Mouse (Mus musculus) embryonic facial prominence, embryonic 11.5 days (tissue): Measurements from ENCODE around the gene Luc7l3. TPM values are rescaled to one million over a fixed set of nuclear protein-coding genes. Genes with fewer than 3 reads are reported as not detected.
A peak's percentile ranks its signal among the peaks of the same experiment; 100 is the strongest.

Experiments
- ATAC-seq: fragments of 200-750 bp; cut with Nextera tagmentation; replicated peaks from 2 replicates; pipeline ENCODE4 v1.8.0; 2017; ENCODE audit warnings: low read depth; ENCODE audit not compliant: insufficient number of reproducible peaks, low FRiP score, low TSS enrichment
- DNase-seq: peaks from one replicate; pipeline ENCODE4 v3.0.0-alpha.2; 2015; ENCODE audit warnings: low spot score
- H3K27ac ChIP-seq: fragments of 300-500 bp; sonication (generic); replicated peaks from 2 replicates; pipeline ENCODE4 v1.5.1; 2014; ENCODE audit warnings: mild to moderate bottlenecking, low read depth, low read length, control low read depth
- H3K27me3 ChIP-seq: fragments of 300-500 bp; sonication (generic); 2 replicates; pipeline ENCODE4 v1.6.1; 2014; ENCODE audit warnings: mild to moderate bottlenecking, low read length, moderate library complexity, mixed read lengths; ENCODE audit not compliant: control insufficient read depth, insufficient read depth
- H3K36me3 ChIP-seq: fragments of 300-500 bp; sonication (generic); replicated peaks from 2 replicates; pipeline ENCODE4 v1.6.1; 2014; ENCODE audit warnings: low read depth, mild to moderate bottlenecking, low read length, moderate library complexity, mixed read lengths; ENCODE audit not compliant: control insufficient read depth, insufficient read depth
- H3K4me1 ChIP-seq: fragments of 300-500 bp; sonication (generic); 2 replicates; pipeline ENCODE4 v1.6.1; 2014; ENCODE audit warnings: low read length, mixed read lengths; ENCODE audit not compliant: control insufficient read depth, insufficient read depth
- H3K4me2 ChIP-seq: fragments of 300-500 bp; sonication (generic); 2 replicates; pipeline ENCODE4 v1.6.1; 2014; ENCODE audit warnings: low read depth, mild to moderate bottlenecking, control low read depth, low read length, moderate library complexity
- H3K4me3 ChIP-seq: fragments of 300-500 bp; sonication (generic); 2 replicates; pipeline ENCODE4 v1.5.1; 2014; ENCODE audit warnings: low read depth, low read length, control low read depth
- H3K9ac ChIP-seq: fragments of 300-500 bp; sonication (generic); replicated peaks from 2 replicates; pipeline ENCODE4 v1.6.1; 2014; ENCODE audit warnings: mild to moderate bottlenecking, control low read depth, low read length
- H3K9me3 ChIP-seq: fragments of 300-500 bp; sonication (generic); replicated peaks from 2 replicates; pipeline ENCODE4 v1.6.1; 2016; ENCODE audit warnings: mild to moderate bottlenecking, low read length, inconsistent platforms, mixed read lengths; ENCODE audit not compliant: control insufficient read depth
- WGBS: fragments of 180-500 bp; shearing (Covaris S2); extraction: QIAGEN DNeasy Blood & Tissue Kit; methylation state at CpG from one replicate; pipeline ENCODE4 v1.1.7; 2014; 5-methylcytosine and 5-hydroxymethylcytosine counted together
- polyA plus RNA-seq: library from polyadenylated mRNA; unstranded; fragments of >200 nt; fragmentation: Nextera tagmentation; extraction: Ambion mirVana; gene quantifications from 2 replicates; pipeline ENCODE4 v1.2.1, GENCODE M21; 2014

Gene Luc7l3
- polyA plus RNA-seq, 1 experiment from 2014 or later = 126 TPM

- DNase-seq (no peak), ATAC-seq (no peak)
- WGBS = 69% methylated on average over 5 of the region's 5 CpGs
Measured at GRCm38 (mm10) chr11:94282291-94282690, 39.5 kb downstream of the Luc7l3 start.

GRCm38 (mm10) chr11:94281199-94282181 is 40.3 kb downstream of the Luc7l3 start, which contains the start of gene Gm21885:
Gene Gm21885, plus strand, starts transcription at chr11:94281873.
- DNase-seq (no peak), ATAC-seq (no peak)
- no peaks in the 10 kb centered on the region for H3K27me3 ChIP-seq
- no peak within 1 kb of the TSS for H3K27ac ChIP-seq
- no peaks in the 10 kb centered on the region for H3K4me1 ChIP-seq
- H3K9ac ChIP-seq = no peak within 1 kb of the TSS
- H3K4me2 ChIP-seq = no peak within 1 kb of the TSS
- 85% methylated on average over 11 of the region's 11 CpGs for WGBS
- H3K36me3 ChIP-seq = no peaks in the 10 kb centered on the region
- no peak within 1 kb of the TSS for H3K4me3 ChIP-seq
- H3K9me3 ChIP-seq = no peaks in the 10 kb centered on the region

More at GRCm38 (mm10) chr11:94282291-94282690, 39.5 kb downstream of the Luc7l3 start:
- no peaks in the 10 kb centered on the region; the same call in 1 of the 2 replicates for H3K36me3 ChIP-seq
- no peak overlapping the region for H3K4me2 ChIP-seq
- no peak overlapping the region for H3K4me3 ChIP-seq
- H3K27ac ChIP-seq = no peak overlapping the region
- H3K4me1 ChIP-seq = no peaks in the 10 kb centered on the region
- no peaks in the 10 kb centered on the region for H3K27me3 ChIP-seq
- H3K9ac ChIP-seq = no peak overlapping the region
- H3K9me3 ChIP-seq = no peaks in the 10 kb centered on the region

- Histone ChIP-seq H3K27ac (no peak overlapping the region), H3K4me2 (peak overlapping the region; percentile 29), H3K9me3 (no peaks in the 10 kb centered on the region), H3K4me1 (no peaks in the 10 kb centered on the region), H3K27me3 (no peaks in the 10 kb centered on the region), H3K36me3 (no peaks in the 10 kb centered on the region), H3K4me3 (0 out of 2 replicates have a peak overlapping the region, but pooled peaks have one; percentile 1), H3K9ac (peak overlapping the region; percentile 39)
- DNase-seq = peak; percentile 96
- ATAC-seq = peak; percentile 69
- 8% methylated on average over 20 of the region's 20 CpGs for WGBS
Measured at GRCm38 (mm10) chr11:94276869-94277337, 44.9 kb downstream of the Luc7l3 start.

- H3K27me3 ChIP-seq = no peaks in the 10 kb centered on the region
- no peak overlapping the region for H3K4me3 ChIP-seq
- WGBS = 94% methylated on average over 2 of the region's 2 CpGs
- no peak overlapping the region for H3K9ac ChIP-seq
- H3K4me2 ChIP-seq = no peak overlapping the region
- H3K27ac ChIP-seq = no peak overlapping the region
- H3K36me3 ChIP-seq = no peaks in the 10 kb centered on the region
- no peaks in the 10 kb centered on the region for H3K4me1 ChIP-seq
- DNase-seq (no peak), ATAC-seq (no peak)
- no peaks in the 10 kb centered on the region for H3K9me3 ChIP-seq
Measured at GRCm38 (mm10) chr11:94275686-94276085, 46.1 kb downstream of the Luc7l3 start.

DNA sequence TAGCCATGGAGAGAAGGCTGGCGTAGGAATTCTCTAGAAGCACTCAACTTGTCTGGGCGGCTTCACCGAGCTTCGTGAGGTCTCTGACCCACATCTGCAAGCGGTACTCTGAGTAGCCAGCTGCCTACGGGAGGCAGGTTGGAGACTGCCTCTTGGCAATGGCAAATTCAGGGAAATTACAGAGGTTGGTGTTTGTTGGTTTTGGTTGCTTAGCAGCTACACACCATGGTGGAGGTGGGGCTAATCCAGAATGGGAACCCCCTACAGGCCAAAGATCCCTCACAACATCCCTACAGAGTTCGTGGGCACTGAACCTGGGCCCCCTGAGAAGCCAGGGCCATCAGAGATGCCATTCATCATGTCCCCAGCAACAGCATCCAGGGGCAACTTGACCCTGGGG is 46.6 kb downstream of the Luc7l3 start:
- 81% methylated on average over 7 of the region's 7 CpGs for WGBS
- DNase-seq = no peak
- no peaks in the 10 kb centered on the region for H3K4me1 ChIP-seq
- H3K9me3 ChIP-seq = no peaks in the 10 kb centered on the region
- H3K36me3 ChIP-seq = no peaks in the 10 kb centered on the region
- no peak overlapping the region for H3K4me2 ChIP-seq
- no peak overlapping the region for H3K9ac ChIP-seq
- no peak overlapping the region for H3K4me3 ChIP-seq
- ATAC-seq = no peak
- H3K27me3 ChIP-seq = no peaks in the 10 kb centered on the region
- no peak overlapping the region for H3K27ac ChIP-seq

- no peak overlapping the region for H3K4me3 ChIP-seq
- no peaks in the 10 kb centered on the region for H3K4me1 ChIP-seq
- no peak for ATAC-seq
- H3K4me2 ChIP-seq = no peak overlapping the region
- 88% methylated on average over 10 of the region's 10 CpGs for WGBS
- no peaks in the 10 kb centered on the region for H3K9me3 ChIP-seq
- no peak overlapping the region for H3K27ac ChIP-seq
- no peak overlapping the region for H3K9ac ChIP-seq
- H3K27me3 ChIP-seq = no peaks in the 10 kb centered on the region
- no peak for DNase-seq
- no peaks in the 10 kb centered on the region for H3K36me3 ChIP-seq
Measured at GRCm38 (mm10) chr11:94274206-94274867, 47.5 kb downstream of the Luc7l3 start.

GRCm38 (mm10) chr11:94272960-94273927 is 48.5 kb downstream of the Luc7l3 start:
- Histone ChIP-seq H3K4me3 (no peak overlapping the region), H3K36me3 (no peaks in the 10 kb centered on the region), H3K27me3 (no peaks in the 10 kb centered on the region), H3K9me3 (no peaks in the 10 kb centered on the region), H3K9ac (no peak overlapping the region), H3K4me2 (no peak overlapping the region), H3K27ac (no peak overlapping the region), H3K4me1 (no peaks in the 10 kb centered on the region)
- ATAC-seq (no peak), DNase-seq (no peak)
- 89% methylated on average over 21 of the region's 21 CpGs for WGBS
